Mouse (Mus musculus) E14TG2a.4 (cell line): ENCODE data around the gene Faap24.
A peak's percentile ranks its signal among the peaks of the same experiment; 100 is the strongest.

Experiments
- H3K27me3 ChIP-seq: 2 replicates; pipeline ENCODE4 v1.6.1; 2014; ENCODE audit warnings: low read length, control low read depth; ENCODE audit not compliant: insufficient read depth
- H3K36me3 ChIP-seq: 2 replicates; pipeline ENCODE4 v1.6.1; 2014; ENCODE audit warnings: low read length, control low read depth; ENCODE audit not compliant: insufficient read depth
- H3K4me1 ChIP-seq: replicated peaks from 2 replicates; pipeline ENCODE4 v1.6.1; 2014; ENCODE audit warnings: low read depth, low read length, control low read depth
- H3K4me3 ChIP-seq: replicated peaks from 2 replicates; pipeline ENCODE4 v1.5.1; 2014; ENCODE audit warnings: mild to moderate bottlenecking, low read length
- H3K9me3 ChIP-seq: 2 replicates; pipeline ENCODE4 v1.6.1; 2014; ENCODE audit warnings: low read length, control low read depth
- CTCF ChIP-seq: conservative IDR thresholded peaks from 2 replicates; pipeline ENCODE4 v1.5.1; 2014; ENCODE audit warnings: low read length
- NANOG ChIP-seq: IDR thresholded peaks from 2 replicates; pipeline ENCODE4 v1.6.1; 2014; ENCODE audit warnings: borderline replicate concordance, low read length, mixed read lengths
- POU5F1 ChIP-seq: IDR thresholded peaks from 2 replicates; pipeline ENCODE4 v1.6.1; 2014; ENCODE audit warnings: low read length, borderline replicate concordance

The Faap24 gene

DNA sequence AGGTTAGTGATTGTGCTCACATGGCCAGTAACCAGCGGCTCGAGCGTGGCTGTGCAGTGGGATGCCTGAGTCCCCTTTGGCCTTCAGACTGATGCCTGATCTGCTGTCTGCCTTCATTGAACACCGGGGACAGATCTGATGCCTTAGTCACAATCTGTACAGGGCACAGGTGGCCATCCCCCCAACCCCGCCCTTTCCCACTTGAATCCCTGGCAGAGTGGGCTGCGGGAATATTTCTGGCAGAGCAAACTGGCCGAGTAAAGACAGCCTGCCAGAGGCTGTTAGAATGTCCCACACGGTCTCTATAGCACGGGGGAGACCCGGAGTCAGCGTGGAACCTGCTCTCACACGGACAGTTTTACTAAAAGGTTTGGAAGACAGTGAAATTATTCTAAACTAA is 39.0 kb downstream of the Faap24 start:
- TF ChIP-seq POU5F1 (no peak), NANOG (no peak), CTCF (no peak)
- Histone ChIP-seq H3K36me3 (peaks cover 5% of the 10 kb centered on the region; the same call in 1 of the 2 replicates), H3K27me3 (no peaks in the 10 kb centered on the region), H3K9me3 (no peaks in the 10 kb centered on the region), H3K4me1 (peaks cover 66% of the 10 kb centered on the region), H3K4me3 (no peak overlapping the region)

DNA sequence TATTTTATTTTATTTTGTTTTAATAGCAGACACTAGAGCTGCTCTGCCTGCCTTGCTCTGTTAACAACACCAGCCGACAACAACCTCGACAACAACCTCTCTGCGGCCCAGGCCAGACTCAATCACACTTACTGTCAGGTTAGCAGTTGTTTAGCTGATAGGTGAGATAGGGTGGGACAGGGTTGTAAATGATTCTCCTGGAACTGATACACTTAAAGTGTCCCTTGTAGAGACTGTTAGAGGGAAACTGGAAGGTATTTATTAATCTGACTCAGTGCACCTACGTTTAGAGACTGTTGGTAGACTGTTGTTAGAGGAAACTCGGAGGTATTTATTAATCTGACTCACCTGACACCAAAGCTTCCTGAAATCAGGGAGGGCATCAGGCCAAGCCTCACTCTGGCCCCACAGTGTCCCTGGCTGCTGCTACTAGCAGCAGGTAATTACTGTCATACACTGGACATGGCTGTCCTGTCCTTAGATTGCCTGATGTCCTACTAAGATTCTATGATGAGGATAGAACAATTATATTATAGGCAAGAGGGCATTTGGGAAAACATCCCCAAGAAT is 41.2 kb downstream of the Faap24 start:
- Histone ChIP-seq H3K9me3 (no peaks in the 10 kb centered on the region), H3K27me3 (no peaks in the 10 kb centered on the region), H3K36me3 (peaks cover 5% of the 10 kb centered on the region; the same call in 1 of the 2 replicates), H3K4me3 (no peak overlapping the region), H3K4me1 (peaks cover 68% of the 10 kb centered on the region)
- no peak for TF ChIP-seq NANOG
- no peak for TF ChIP-seq POU5F1
- TF ChIP-seq CTCF: no peak

DNA sequence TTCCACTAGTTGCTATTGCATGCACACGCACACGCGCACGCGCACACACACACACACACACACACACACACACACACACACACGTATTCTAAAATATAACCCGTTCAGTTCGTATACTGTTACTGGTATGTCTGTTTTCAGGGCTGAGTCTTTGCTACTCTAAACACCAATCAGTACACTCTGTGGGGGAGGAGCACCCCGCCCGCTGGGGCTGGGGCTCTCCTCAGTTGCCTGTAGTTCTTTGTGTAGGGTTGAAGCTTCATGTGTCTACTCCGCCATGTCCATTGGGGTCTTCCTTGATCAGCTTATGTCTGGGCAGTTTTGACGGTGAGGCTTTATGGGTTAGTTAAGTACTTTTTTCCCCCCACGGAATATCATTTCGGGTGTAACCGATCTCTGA is 43.3 kb downstream of the Faap24 start:
- TF ChIP-seq CTCF: no peak
- TF ChIP-seq POU5F1: no peak
- no peak for TF ChIP-seq NANOG
- Histone ChIP-seq H3K27me3 (0 out of 2 replicates have a peak, but pooled peaks cover 4% of the 10 kb centered on the region), H3K36me3 (peaks cover 5% of the 10 kb centered on the region; the same call in 1 of the 2 replicates), H3K9me3 (no peaks in the 10 kb centered on the region), H3K4me1 (peaks cover 80% of the 10 kb centered on the region), H3K4me3 (peak overlapping the region; percentile 51)

DNA sequence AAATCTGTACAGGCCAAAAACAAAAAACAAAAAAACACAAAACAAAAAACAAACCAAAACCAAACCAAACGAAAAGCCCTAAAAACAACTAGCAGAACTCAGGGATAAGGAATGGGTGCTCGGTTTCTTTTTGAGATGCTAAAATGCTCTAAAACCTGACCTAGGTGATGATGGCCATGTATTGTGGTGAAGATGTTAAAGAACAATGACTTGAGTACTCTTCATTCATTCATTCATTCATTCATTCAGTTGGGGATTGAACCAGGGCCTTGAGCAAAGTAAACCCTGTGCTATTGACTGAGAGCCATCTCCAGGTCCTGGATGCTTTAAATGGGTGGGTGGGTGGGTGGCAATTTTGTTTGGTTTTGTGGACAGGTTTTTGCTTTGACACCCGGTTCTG is 45.5 kb downstream of the Faap24 start:
- Histone ChIP-seq H3K9me3 (peaks cover 5% of the 10 kb centered on the region; the same call in 1 of the 2 replicates), H3K27me3 (0 out of 2 replicates have a peak, but pooled peaks cover 4% of the 10 kb centered on the region), H3K36me3 (peaks cover 5% of the 10 kb centered on the region; the same call in 1 of the 2 replicates), H3K4me3 (no peak overlapping the region), H3K4me1 (peaks cover 80% of the 10 kb centered on the region)
- TF ChIP-seq CTCF (no peak), POU5F1 (no peak), NANOG (peak; percentile 99)

- TF ChIP-seq NANOG: no peak
- TF ChIP-seq POU5F1: no peak
- no peak for TF ChIP-seq CTCF
- no peak overlapping the region for H3K4me3 ChIP-seq
- peaks cover 78% of the 10 kb centered on the region for H3K4me1 ChIP-seq
- 0 out of 2 replicates have a peak, but pooled peaks cover 5% of the 10 kb centered on the region for H3K36me3 ChIP-seq
- peaks cover 5% of the 10 kb centered on the region; the same call in 1 of the 2 replicates for H3K9me3 ChIP-seq
- 0 out of 2 replicates have a peak, but pooled peaks cover 4% of the 10 kb centered on the region for H3K27me3 ChIP-seq
Observed at GRCm38 (mm10) chr7:35349886-35350684, 46.6 kb downstream of the Faap24 start.

DNA sequence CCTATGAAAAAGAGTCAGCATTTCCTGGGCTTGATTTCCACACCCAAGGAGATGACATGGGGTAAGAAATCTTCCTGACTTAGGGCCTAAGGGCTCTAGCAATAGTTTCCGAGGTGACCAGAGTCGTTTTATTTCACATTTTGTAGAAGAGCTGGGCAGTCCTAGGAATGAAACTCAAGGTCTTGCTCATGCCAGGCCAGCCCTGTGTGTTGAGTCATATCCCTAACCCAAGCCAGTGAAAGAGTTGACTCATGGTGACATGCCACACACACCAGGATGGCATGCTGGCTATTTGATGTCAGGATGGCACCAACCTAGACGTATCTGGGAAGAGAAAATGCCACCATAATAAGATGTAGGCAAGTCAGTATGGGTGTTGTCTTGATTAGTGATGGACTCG is 47.6 kb downstream of the Faap24 start:
- TF ChIP-seq POU5F1: no peak
- no peak for TF ChIP-seq CTCF
- no peak for TF ChIP-seq NANOG
- H3K4me3 ChIP-seq: no peak overlapping the region
- H3K36me3 ChIP-seq: 0 out of 2 replicates have a peak, but pooled peaks cover 3% of the 10 kb centered on the region
- peaks cover 73% of the 10 kb centered on the region for H3K4me1 ChIP-seq
- peaks cover 5% of the 10 kb centered on the region; the same call in 1 of the 2 replicates for H3K9me3 ChIP-seq
- 0 out of 2 replicates have a peak, but pooled peaks cover 4% of the 10 kb centered on the region for H3K27me3 ChIP-seq

DNA sequence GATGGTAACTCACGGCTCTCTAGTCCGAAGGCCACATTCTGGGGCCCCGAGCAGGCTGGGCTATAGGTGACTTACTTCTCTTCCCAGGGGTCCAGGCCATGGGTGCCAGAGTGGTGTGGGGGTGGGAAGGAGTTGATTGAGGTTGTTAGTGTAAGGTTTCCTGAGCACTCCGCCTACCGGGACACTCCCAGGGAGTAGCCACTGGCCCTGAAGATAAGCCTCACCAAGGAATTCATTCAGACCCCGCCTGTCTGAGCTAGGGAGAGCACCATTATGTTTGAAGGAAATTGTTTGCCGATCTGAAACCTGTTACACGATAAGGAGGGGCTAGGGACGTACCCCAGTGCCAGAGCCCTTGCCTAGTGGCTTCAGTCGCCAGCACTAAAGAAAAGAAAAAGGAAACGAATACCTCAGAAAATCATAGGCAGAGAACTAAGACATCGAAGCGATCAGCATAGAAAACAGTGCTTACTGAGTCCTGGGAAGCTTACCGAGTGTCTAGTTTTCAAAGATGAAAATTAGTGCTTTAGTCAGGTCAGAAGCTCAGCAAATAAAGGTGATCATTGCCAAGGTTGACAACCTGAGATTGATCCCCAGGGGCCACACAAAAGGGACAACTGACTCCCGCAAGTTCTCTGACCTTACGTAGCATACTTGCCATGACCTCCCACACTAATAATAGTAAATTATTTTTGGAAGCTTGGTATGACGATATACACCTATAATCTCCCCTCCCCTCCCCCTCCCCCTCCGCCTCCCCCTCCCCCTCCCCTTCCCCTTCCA is 48.5 kb downstream of the Faap24 start:
- Histone ChIP-seq H3K36me3 (no peaks in the 10 kb centered on the region), H3K4me1 (peaks cover 68% of the 10 kb centered on the region), H3K27me3 (0 out of 2 replicates have a peak, but pooled peaks cover 4% of the 10 kb centered on the region), H3K9me3 (peaks cover 5% of the 10 kb centered on the region; the same call in 1 of the 2 replicates), H3K4me3 (no peak overlapping the region)
- TF ChIP-seq CTCF: no peak
- TF ChIP-seq POU5F1: no peak
- TF ChIP-seq NANOG: no peak
